Mouse (Mus musculus) G1E (cell line): Measurements from ENCODE around the gene Gzmm.

Source experiments
- CTCF ChIP-seq: IDR thresholded peaks from 2 replicates; pipeline ENCODE4 v1.5.1; 2012; ENCODE audit warnings: low read depth, low read length, inconsistent platforms, mixed read lengths
- POLR2AphosphoS5 ChIP-seq: IDR thresholded peaks from 2 replicates; pipeline ENCODE4 v1.6.1; 2012; ENCODE audit warnings: low read depth, low read length, inconsistent platforms; ENCODE audit not compliant: insufficient replicate concordance
- TAL1 ChIP-seq: conservative IDR thresholded peaks from 2 replicates; pipeline ENCODE4 v1.6.1; 2012; ENCODE audit warnings: low read depth, low read length, inconsistent platforms, mixed read lengths

GRCm38 (mm10) chr10:79682551-79682915, 6.3 kb upstream of the Gzmm start:
- no peak for TF ChIP-seq CTCF
- TF ChIP-seq TAL1: no peak
- no peak for TF ChIP-seq POLR2AphosphoS5
